Mouse (Mus musculus) C2C12 (cell line): ENCODE results near the gene Cyp2t4.

ENCODE experiments used
- CTCF ChIP-seq: IDR thresholded peaks from one replicate; pipeline ENCODE4 v1.5.1; 2011; ENCODE audit not compliant: control insufficient read depth, insufficient read depth, insufficient read length
- USF1 ChIP-seq: IDR thresholded peaks from one replicate; pipeline ENCODE4 v1.6.1; 2011; ENCODE audit warnings: low read depth, mild to moderate bottlenecking, control low read depth, moderate library complexity

- no peak for TF ChIP-seq USF1
- no peak for TF ChIP-seq CTCF
Measured at GRCm38 (mm10) chr7:27180837-27181695, 27.6 kb downstream of the Cyp2t4 start, which contains the start of the genes Gm21983 and Mia.
